Mouse (Mus musculus) right cerebral cortex, postnatal 10 days (tissue): Measurements from ENCODE around the gene Jaml.

Experiments used
- DNase-seq, 2 experiments: peaks; one replicate each; pipeline ENCODE4 v3.0.0; 2021; ENCODE audit warnings: low spot score in 2 of 2

Jaml gene

GRCm38 (mm10) chr9:45083132-45083531 lies 4.1 kb downstream of the Jaml start:
- no peak for DNase-seq

GRCm38 (mm10) chr9:45084556-45084955 lies 5.6 kb downstream of the Jaml start:
- DNase-seq = no peak

GRCm38 (mm10) chr9:45085741-45086690 lies 7.0 kb downstream of the Jaml start:
- no peak for DNase-seq

GRCm38 (mm10) chr9:45088040-45088439 lies 9.1 kb downstream of the Jaml start:
- no peak for DNase-seq

DNA sequence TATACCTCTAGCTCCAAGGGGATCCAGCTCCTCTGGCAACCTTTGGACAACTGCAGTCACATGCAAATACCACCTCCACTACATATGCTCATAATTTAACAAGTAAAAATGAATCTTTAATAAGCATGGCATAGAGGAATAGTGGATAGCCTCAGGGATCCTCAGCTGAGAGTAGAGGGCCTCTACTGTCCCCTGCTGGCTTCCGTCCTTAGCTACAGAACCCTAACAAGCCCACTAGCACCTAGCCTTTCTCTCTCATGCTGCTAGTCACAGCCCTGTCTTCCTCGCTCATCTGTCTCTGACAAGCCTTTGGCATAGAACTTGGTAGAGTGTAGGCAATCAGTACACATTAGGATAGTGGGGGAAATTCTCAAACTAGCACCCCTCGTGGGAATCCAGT lies 11.8 kb downstream of the Jaml start:
- no peak for DNase-seq

DNA sequence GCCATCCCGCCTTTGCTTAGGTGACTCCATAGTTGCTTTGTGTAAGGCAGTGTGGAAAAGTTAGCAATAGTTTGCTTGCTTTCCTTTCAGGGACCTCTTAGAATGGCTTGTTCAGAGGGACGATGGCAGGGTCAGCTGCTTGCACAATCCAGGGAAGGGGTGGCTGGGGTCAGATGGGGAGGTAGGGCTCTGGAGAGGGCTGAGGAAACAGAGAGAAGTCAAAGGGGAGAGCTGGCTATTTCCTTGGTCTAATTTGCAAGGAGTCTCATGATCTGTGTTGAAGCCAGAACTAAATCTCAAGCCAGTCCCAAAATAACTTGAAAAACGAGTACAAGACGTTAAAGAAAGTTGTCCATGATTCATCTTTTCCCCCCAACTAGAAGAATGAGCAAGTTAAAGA lies 13.7 kb downstream of the Jaml start:
- DNase-seq = no peak

DNA sequence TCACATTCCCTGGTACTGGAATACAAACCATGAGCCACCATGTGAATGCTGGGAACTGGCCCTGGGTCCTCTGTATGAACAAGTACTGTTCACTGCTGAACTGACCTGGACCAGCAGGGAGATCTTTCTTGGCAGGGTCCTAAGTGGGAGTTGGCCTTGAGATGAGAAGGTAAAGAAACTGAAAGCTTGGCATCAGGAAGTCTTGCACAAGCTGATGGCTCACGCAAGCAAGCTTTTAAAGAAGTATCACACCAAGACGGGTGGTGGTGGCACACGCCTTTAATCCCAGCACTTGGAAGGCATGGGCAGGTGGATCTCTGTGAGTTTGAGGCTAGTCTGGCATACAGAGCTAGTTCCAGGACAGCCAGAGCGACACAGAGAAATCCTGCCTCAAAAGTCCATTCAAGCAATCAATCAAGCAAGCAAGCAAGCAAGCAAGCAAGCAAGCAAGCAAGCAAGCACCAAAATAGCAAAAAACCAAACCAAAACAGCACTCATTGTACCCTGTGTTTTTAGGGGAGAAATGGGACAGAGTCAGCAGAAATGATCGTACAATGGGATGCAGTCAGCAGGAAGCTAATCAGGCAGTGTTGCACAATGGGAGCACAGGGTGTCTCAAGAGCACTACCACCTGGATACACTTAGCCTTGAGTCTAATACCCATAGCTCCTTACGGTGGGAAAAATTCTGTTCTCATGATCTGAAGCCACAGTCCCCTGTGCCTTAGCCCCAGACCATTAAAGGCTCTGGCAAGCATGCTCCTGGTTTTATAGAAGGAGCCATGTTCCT lies 16.4 kb downstream of the Jaml start:
- no peak for DNase-seq

DNA sequence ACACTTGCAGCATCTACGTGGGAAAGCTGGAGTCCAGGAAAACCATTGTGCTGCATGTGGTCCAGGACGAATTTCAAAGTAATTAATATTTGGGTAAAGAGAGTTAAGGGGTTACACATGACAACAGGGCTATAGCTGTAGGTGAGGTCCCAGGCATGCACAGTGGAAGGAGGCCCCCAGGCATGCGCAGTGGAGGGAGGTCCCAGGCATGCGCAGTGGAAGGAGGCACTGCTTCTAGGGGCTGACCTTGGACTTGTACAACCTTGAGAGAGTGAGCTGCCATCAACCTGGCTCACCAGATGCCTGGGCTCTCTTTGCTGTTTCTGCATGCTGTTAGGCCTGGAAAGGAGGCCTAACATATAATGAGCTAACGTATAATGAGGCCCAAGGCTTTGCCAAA lies 18.9 kb downstream of the Jaml start:
- no peak for DNase-seq

DNA sequence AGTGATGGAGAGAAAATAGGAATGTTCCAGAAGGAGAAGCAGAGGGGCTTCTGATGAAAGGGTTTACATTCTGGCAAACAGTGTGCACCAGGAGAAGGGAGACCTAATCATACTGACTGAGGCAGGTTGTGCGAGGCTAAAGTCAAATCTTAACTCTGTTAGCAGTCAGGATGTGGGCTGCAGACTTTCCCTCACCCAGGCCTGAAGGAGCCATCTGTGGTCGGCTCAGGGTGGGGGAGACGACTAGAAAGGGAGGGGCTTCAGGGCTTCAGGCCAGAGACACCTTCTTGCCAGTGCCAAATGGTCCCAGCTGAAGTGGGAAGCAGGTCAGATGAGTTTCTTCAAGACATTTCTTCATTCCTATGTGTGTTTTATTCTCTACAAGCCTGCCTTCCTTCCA lies 19.4 kb downstream of the Jaml start:
- no peak for DNase-seq

- no peak for DNase-seq
These were observed 23.5 kb downstream of the Jaml start for GRCm38 (mm10) chr9:45102528-45102927.

DNA sequence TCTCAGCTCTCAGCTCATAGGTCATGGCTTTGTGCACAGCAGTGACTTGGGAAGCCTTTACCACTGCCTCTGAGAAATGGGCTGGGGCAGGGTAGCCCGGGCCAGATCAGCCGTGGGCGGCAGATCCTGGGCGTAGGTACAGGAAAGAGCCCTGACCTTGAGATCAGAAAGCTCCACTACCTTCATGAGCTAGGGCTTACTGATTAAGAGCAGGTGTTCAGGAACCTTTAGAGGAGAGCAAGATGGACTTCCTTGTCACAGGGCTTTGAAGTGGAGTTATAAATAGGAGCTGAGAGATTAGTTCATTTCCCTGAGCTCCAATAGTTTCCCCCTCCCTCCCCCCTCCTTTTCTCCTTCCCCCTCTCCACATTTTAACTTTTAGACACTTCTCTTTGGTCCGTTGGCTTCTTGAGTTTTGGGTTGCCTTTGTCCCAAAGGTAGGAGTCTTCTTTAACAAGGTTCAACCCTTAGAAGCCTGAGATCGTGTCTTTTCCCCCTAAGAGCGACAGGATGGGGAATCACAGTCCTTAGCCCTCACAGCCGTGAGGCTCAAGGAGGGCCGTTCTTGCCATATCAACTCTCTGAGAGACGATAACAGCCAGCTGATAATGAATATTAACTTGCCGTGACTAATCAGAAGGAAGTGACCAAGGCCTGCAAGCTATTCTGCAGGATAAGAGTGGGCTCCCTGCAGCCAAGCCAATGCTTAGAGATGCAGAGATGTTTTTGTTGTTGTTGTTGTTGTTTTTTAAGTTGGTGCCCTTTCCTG lies 24.4 kb downstream of the Jaml start:
- no peak for DNase-seq

GRCm38 (mm10) chr9:45105596-45106374 lies 26.8 kb downstream of the Jaml start:
- DNase-seq = no peak

DNA sequence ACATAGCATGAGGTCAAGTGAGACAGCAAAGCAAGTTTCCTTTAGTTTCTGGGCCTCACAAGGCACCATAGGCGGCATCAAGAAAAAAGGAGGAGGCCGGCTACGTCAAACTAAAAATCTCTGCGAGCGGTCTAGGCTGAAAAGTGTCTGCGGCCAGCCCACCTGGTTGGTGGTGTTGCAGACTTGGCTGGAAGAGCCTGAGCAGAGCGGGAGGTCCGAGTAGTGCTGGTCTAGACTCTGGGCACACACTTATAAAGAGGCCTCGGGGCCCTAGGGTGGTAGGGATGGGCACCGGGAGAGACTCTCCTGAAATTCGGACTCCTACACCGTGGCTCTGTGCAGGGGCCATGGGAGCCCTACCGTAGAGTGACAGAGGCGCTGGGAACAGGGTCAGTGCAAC lies 36.7 kb downstream of the Jaml start:
- peak; percentile 79 to 84 for DNase-seq

GRCm38 (mm10) chr9:45116819-45117218 lies 37.8 kb downstream of the Jaml start:
- no peak for DNase-seq

DNA sequence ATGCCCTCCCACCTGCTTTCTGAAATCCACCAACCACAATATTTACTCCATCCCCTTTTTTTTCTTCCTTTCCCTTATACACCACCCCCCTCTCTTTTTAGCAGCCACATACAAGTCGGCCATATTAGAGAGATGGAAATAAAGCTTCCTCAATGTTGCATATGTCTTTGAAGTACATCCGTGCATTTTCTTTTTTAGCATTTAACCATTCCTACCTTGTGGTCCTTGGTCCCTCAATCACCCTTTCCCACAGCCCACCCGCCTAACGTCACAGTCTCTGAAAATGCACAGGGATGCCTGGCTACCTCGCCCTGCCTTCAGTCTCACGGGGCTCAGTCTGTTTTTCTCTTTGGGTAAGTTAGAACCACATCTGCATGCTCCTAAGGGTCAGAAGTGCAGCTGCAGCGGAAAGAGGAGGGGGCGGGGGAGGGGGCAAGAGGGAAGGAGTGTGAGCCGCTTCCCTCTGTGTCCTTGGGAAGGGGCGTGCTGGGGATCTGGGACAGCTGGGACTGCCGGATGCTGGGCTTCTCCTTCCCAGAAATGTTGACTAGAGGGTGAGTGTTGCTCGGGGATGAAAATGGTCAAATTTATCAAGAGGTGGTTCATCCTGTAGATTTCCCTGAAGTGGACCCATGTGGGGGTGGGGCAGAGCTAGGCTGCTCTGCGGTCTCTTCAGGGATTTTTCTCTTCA lies 38.9 kb downstream of the Jaml start, which contains the start of gene Scn2b:
Scn2b (plus strand) TSS at position 42 of the 691 bp plus-strand sequence.
- peak; percentile 46 to 47 for DNase-seq

DNA sequence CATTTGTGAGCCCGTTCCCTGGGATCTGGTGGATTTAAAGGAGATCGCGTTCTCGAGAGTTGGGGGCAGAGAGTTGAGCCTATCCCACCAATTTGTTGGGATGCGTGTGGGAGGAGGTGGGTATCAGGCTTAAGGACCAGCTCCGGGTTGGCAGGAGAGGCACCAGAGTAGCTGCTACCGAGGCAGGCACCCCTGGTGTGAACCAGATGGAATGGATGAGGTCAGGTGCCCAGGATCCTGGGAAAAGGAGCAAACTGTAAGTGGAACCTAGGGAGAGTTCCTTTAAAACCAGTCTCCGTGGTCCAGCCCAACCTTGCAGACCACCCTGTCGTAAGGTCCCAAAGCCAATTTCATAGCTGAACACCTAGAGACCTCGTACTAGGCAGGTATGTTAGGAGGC lies 39.6 kb downstream of the Jaml start:
- DNase-seq = peak in 1 of 2 experiments; percentile 40

DNA sequence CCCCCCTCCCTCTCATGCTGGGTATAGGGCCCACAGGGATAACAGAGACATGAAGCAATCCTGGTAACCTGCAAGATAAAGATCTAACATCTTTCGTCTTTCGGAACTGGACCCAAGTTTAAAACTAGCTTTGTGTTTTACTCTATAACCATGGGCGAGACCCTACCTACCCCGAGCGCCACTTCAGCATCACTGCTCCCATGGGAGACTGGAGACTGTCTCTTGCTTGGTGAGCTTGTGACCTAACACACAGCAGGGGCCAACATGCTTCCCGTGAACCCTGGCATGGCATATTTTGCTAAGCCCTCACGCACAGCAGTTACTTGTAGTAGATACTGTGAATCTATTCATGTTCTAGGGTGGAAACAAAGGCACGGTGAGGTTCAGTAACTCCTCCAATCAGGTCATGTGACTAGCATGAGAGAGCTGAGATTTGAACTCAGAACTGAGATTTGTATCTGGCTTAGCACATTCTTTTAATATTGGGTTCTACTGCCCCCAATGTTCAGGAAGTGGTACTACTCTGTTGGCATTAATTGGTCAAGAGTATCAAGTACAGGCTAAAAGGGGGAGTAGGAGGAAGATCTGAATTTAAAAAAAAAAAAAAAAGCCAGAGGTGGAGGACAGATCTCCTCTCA lies 40.5 kb downstream of the Jaml start:
- DNase-seq = no peak

DNA sequence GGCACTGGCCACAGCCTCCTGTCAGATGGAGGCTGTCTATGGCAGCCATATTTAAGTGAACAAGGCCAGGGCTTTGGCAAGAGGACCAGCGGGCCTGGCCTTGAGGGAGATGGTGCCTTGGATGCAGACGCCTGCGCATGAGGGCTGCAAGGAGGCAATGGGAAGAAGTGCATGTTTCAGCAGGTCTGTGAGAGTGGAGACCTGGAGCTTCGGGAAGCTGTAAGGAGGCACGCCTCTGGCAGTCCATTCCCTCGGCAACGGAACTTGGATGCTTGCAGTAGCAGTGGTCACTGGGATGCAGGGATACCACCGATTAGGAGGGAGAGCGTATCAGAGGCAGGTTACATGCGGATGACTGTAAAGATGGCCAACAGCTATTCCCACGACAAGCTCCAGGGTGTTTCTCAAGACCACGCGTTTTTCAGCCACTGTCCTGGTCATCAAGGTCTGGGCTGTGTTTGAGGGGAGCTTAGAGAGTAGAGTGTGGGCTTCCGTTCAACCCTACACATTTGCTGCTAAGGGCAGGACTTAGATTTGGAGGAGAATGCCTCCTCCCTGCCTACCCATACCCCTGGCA lies 41.1 kb downstream of the Jaml start:
- peak in 1 of 2 experiments; percentile 25 for DNase-seq

- peak in 1 of 2 experiments; percentile 21 for DNase-seq
These were observed 41.6 kb downstream of the Jaml start for GRCm38 (mm10) chr9:45120567-45120966.

DNA sequence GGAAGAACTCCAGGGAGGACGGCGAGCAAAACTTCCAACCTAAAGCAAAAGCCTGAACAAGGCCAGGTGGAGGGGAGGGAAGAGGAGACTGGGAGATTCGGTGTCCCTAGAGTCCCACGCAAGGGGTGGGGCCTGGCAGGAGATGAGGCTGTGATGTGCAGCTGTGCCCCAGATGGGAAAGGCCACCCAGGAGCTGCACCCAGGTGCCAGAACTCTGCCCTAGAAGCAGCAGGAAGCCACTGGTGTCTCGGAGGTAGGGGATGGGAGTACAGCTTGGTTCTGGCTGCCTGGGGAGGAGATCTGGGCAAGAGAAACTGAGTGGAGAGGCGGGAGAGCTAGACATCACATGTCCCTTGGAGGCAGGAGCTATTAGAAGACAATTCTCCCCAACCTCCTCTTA lies 42.0 kb downstream of the Jaml start:
- DNase-seq = peak in 1 of 2 experiments; percentile 39
